In the genomic region with DNA sequence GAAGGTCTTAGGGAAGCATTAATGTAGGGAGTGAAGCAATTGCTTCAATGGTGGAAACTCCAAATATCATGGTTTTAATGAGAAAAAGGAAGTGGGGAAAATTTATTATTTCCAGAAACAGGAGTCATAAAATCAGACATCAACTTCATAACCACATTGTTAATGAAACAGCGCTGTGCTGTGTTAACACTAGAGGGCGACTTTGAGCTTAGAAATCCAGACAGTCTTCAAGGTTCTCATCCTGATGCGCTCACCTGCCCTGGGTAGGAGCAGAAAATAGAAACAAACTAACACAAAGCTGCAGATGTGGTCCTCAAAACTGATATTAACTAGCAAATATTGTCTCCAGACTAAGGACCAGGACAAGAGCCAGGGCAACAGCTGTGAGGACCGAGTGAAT, we compare ENCODE assay signal across 8 mouse cellular contexts. TPM values are rescaled to one million over a fixed set of nuclear protein-coding genes. Genes with fewer than 3 reads are reported as not detected.
A peak's percentile ranks its signal among the peaks of the same experiment; 100 is the strongest.
DNase-seq lines count a peak whose midpoint lies in the region; ATAC-seq and TF ChIP-seq lines count a peak whose summit lies in the region.

No protein-coding gene starts in this region.

- H3K27me3 ChIP-seq in kidney, adult 2 months (replicated peaks; ENCODE audit: control insufficient read depth, insufficient read depth, low read length), result peaks cover 1% of the 10 kb centered on the region; the same call in 1 of the 2 replicates
- H3K27me3 ChIP-seq in kidney, embryonic 16.5 days (ENCODE audit: insufficient read depth, low read length), result no peaks in the 10 kb centered on the region
- H3K27me3 ChIP-seq in CH12.LX (replicated peaks) (no peaks in the 10 kb centered on the region), Patski (peaks cover 31% of the 10 kb centered on the region)
- H3K27me3 ChIP-seq in embryonic facial prominence, embryonic 10.5 days (replicated peaks; ENCODE audit: low read depth, poor library complexity, severe bottlenecking), result no peaks in the 10 kb centered on the region

- peak; percentile 64 for DNase-seq in kidney, adult 2 months
- DNase-seq in CH12.LX (ENCODE audit: extremely low read depth) (peak; percentile 80), Patski (ENCODE audit: low read depth, low spot score) (no peak)
- DNase-seq in embryonic facial prominence, embryonic 10.5 days (ENCODE audit: low spot score), result peak; percentile 50
- DNase-seq in lung, adult 2 months, result no peak
- peak; percentile 41 to 70 for DNase-seq in spleen, postnatal 4 days (ENCODE audit: low spot score in 2 of 2)
- no peak for DNase-seq in urinary bladder, postnatal 10 days (ENCODE audit: low spot score)

- TF ChIP-seq EP300 in CH12.LX (IDR thresholded peaks at IDR 0.05; ENCODE audit: low read length), result no peak

- no peaks in the 10 kb centered on the region for H3K79me2 ChIP-seq in CH12.LX (replicated peaks; ENCODE audit: control insufficient read depth, extremely low read depth, insufficient read depth, poor library complexity, severe bottlenecking)

- no peaks in the 10 kb centered on the region for H3K36me3 ChIP-seq in kidney, adult 2 months (ENCODE audit: control insufficient read depth, insufficient read depth, low read length)
- no peaks in the 10 kb centered on the region for H3K36me3 ChIP-seq in kidney, embryonic 16.5 days (ENCODE audit: insufficient read depth, low read length)
- peaks cover 0 to 5% of the 10 kb centered on the region in 2 experiments for H3K36me3 ChIP-seq in CH12.LX (replicated peaks in 1 of 2; ENCODE audit: control insufficient read depth in 1 of 2, insufficient read depth in 1 of 2, low read length in 1 of 2)
- H3K36me3 ChIP-seq in embryonic facial prominence, embryonic 10.5 days (replicated peaks), result no peaks in the 10 kb centered on the region

- POLR2A ChIA-PET in Patski (lab: Charles Lee), result no interaction called here

- no peak for ATAC-seq in kidney, embryonic 16.5 days (ENCODE audit: low FRiP score, low TSS enrichment)
- no peak for ATAC-seq in Patski

- TF ChIP-seq CTCF in kidney, adult 2 months (conservative IDR thresholded peaks at IDR 0.05; ENCODE audit: insufficient read depth, insufficient read length, low read depth, low read length), result peak; percentile 65
- TF ChIP-seq CTCF in CH12.LX (conservative IDR thresholded peaks at IDR 0.05 in 1 of 2, IDR thresholded peaks at IDR 0.05 in 1 of 2; ENCODE audit: low read depth in 2 of 2, low read length in 2 of 2) (peak; percentile 79 to 89), Patski (IDR thresholded peaks at IDR 0.05) (peak; percentile 81)
- peak; percentile 41 for TF ChIP-seq CTCF in lung, adult 2 months (IDR thresholded peaks at IDR 0.05; ENCODE audit: insufficient read depth, low read length)

- no peak for TF ChIP-seq POLR2A in kidney, adult 2 months (IDR thresholded peaks at IDR 0.05; ENCODE audit: low read depth, low read length)
- TF ChIP-seq POLR2A in CH12.LX (IDR thresholded peaks at IDR 0.05; ENCODE audit: low read depth, low read length), result no peak
- no peak for TF ChIP-seq POLR2A in lung, adult 2 months (IDR thresholded peaks at IDR 0.05; ENCODE audit: borderline replicate concordance, extremely low read depth, low read depth, low read length)

- no peak overlapping the region for H3K4me3 ChIP-seq in kidney, adult 2 months (ENCODE audit: insufficient read depth, low read depth, low read length)
- H3K4me3 ChIP-seq in kidney, embryonic 16.5 days (ENCODE audit: low read length), result no peak overlapping the region
- H3K4me3 ChIP-seq in CH12.LX (replicated peaks in 1 of 3; ENCODE audit: low read depth in 2 of 3, low read length in 2 of 3, poor library complexity in 1 of 3), result no peak overlapping the region
- no peak overlapping the region for H3K4me3 ChIP-seq in embryonic facial prominence, embryonic 10.5 days
- no peak overlapping the region for H3K4me3 ChIP-seq in lung, adult 2 months (replicated peaks; ENCODE audit: extremely low read depth, low read depth, low read length)

- CTCF ChIA-PET in Patski (lab: Charles Lee), result interaction anchor here (0.7 to 3.9 kb wide), 7 partner anchors 8 to 99 kb away, joined by 3 to 24 read pairs (median 7); no protein-coding TSS in a partner anchor

- H3K9ac ChIP-seq in kidney, embryonic 16.5 days (replicated peaks; ENCODE audit: low read length), result no peak overlapping the region
- H3K9ac ChIP-seq in CH12.LX (ENCODE audit: insufficient read depth, low read depth), result no peak overlapping the region

- in situ Hi-C loops in CH12.LX (cut with MboI; ENCODE audit: low pct_ligation_motif_present, low pct_unique_long_range_greater_than_20kb, low sequenced_read_pairs) (loop anchor here (5.0 to 10.0 kb wide), 3 partner anchors 97 to 305 kb away; no protein-coding TSS in a partner anchor), Patski (cut with MboI; ENCODE audit: low pct_unique_long_range_greater_than_20kb) (loop anchor here (5.0 kb wide), 3 partner anchors 62 to 97 kb away; no protein-coding TSS in a partner anchor)

- no peak overlapping the region for H3K27ac ChIP-seq in kidney, adult 2 months (ENCODE audit: insufficient read depth, low read depth, low read length)
- H3K27ac ChIP-seq in kidney, embryonic 16.5 days (ENCODE audit: low read length), result no peak overlapping the region
- H3K27ac ChIP-seq in CH12.LX (ENCODE audit: insufficient read depth, low read depth), result no peak overlapping the region
- no peak overlapping the region for H3K27ac ChIP-seq in embryonic facial prominence, embryonic 10.5 days (replicated peaks)

- TF ChIP-seq RAD21 in CH12.LX (IDR thresholded peaks at IDR 0.05; ENCODE audit: low read depth, low read length), result peak; percentile 84

- 19% methylated on average over 4 of the region's 4 CpGs for WGBS in kidney, adult 2 months
- 18% methylated on average over 4 of the region's 4 CpGs for WGBS in kidney, embryonic 16.5 days
- 20% methylated on average over 4 of the region's 4 CpGs for WGBS in embryonic facial prominence, embryonic 10.5 days
- WGBS in lung, adult 2 months, result 17% methylated on average over 4 of the region's 4 CpGs

- H3K4me1 ChIP-seq in kidney, adult 2 months (ENCODE audit: control insufficient read depth, insufficient read depth, low read length), result no peaks in the 10 kb centered on the region
- no peaks in the 10 kb centered on the region; the same call in 1 of the 2 replicates for H3K4me1 ChIP-seq in kidney, embryonic 16.5 days (ENCODE audit: insufficient read depth, low read length)
- H3K4me1 ChIP-seq in CH12.LX (ENCODE audit: control insufficient read depth in 1 of 2, insufficient read depth in 2 of 2), result peaks cover 0 to 31% of the 10 kb centered on the region in 2 experiments; a peak in 2 of 4 replicates
- no peaks in the 10 kb centered on the region for H3K4me1 ChIP-seq in embryonic facial prominence, embryonic 10.5 days
- no peaks in the 10 kb centered on the region for H3K4me1 ChIP-seq in lung, adult 2 months (ENCODE audit: control insufficient read depth, insufficient read depth, low read length)

- H3K9me3 ChIP-seq in kidney, embryonic 16.5 days (ENCODE audit: low read length), result no peaks in the 10 kb centered on the region
- H3K9me3 ChIP-seq in CH12.LX (replicated peaks; ENCODE audit: low read length), result no peaks in the 10 kb centered on the region
- no peaks in the 10 kb centered on the region for H3K9me3 ChIP-seq in embryonic facial prominence, embryonic 10.5 days

- dilution Hi-C loops in CH12.LX (cut with MboI; ENCODE audit: extremely low pct_ligation_motif_present, extremely low pct_unique_long_range_greater_than_20kb, low sequenced_read_pairs), result no loop called here

- no peak overlapping the region for H3K4me2 ChIP-seq in kidney, embryonic 16.5 days (replicated peaks; ENCODE audit: low read depth, low read length)
- no peak overlapping the region for H3K4me2 ChIP-seq in CH12.LX (ENCODE audit: insufficient read depth, low read depth, poor library complexity, severe bottlenecking)

RNA-seq across cellular contexts. Expression of gene H2-Ab1, which starts 7.6 kb away (rescaled TPM):
- 419 and 490 TPM in 2 replicates for polyA plus RNA-seq in kidney, adult 2 months (2012; rRNA removed)
- 31.6 and 37.9 TPM in 2 replicates for polyA plus RNA-seq in kidney, embryonic 16.5 days (2015; fragmentation: Nextera tagmentation; extraction: Ambion mirVana)
- total RNA-seq in CH12.LX (2012; rRNA removed) (114 and 158 TPM in 2 replicates), CH12.LX (2014; rRNA removed) (105 and 119 TPM in 2 replicates)
- polyA plus RNA-seq in CH12.LX (2012; ENCODE audit: insufficient read length, low read depth) (634 and 699 TPM in 2 replicates), Patski (2021) (0.09 TPM)
- polyA plus RNA-seq in embryonic facial prominence, embryonic 10.5 days (2016; fragmentation: Nextera tagmentation; extraction: Ambion mirVana), result 5.5 and 7.2 TPM in 2 replicates
- polyA plus RNA-seq in lung, adult 2 months (2012; rRNA removed), result 1,370 and 1,736 TPM in 2 replicates

RNA-seq across cellular contexts. Expression of gene H2-Ob, which starts 11.2 kb away (rescaled TPM):
- 2.3 and 15.1 TPM in 2 replicates for polyA plus RNA-seq in kidney, adult 2 months (2012; rRNA removed)
- polyA plus RNA-seq in kidney, embryonic 16.5 days (2015; fragmentation: Nextera tagmentation; extraction: Ambion mirVana), result 0.14 and 0.27 TPM in 2 replicates
- total RNA-seq in CH12.LX (2012; rRNA removed) (8.4 and 13.7 TPM in 2 replicates), CH12.LX (2014; rRNA removed) (31.9 and 39.7 TPM in 2 replicates)
- polyA plus RNA-seq in CH12.LX (2012; ENCODE audit: insufficient read length, low read depth) (19.9 and 27.2 TPM in 2 replicates), Patski (2021) (not detected)
- polyA plus RNA-seq in embryonic facial prominence, embryonic 10.5 days (2016; fragmentation: Nextera tagmentation; extraction: Ambion mirVana), result not detected in 2 replicates
- 18.8 and 34.6 TPM in 2 replicates for polyA plus RNA-seq in lung, adult 2 months (2012; rRNA removed)

RNA-seq across cellular contexts. Expression of gene H2-Aa, which starts 37.7 kb away (rescaled TPM):
- 192 and 298 TPM in 2 replicates for polyA plus RNA-seq in kidney, adult 2 months (2012; rRNA removed)
- polyA plus RNA-seq in kidney, embryonic 16.5 days (2015; fragmentation: Nextera tagmentation; extraction: Ambion mirVana), result 2.6 and 3.3 TPM in 2 replicates
- total RNA-seq in CH12.LX (2012; rRNA removed) (385 and 450 TPM in 2 replicates), CH12.LX (2014; rRNA removed) (481 and 488 TPM in 2 replicates)
- polyA plus RNA-seq in CH12.LX (2012; ENCODE audit: insufficient read length, low read depth) (930 and 958 TPM in 2 replicates), Patski (2021) (not detected)
- polyA plus RNA-seq in embryonic facial prominence, embryonic 10.5 days (2016; fragmentation: Nextera tagmentation; extraction: Ambion mirVana), result not detected in 2 replicates
- polyA plus RNA-seq in lung, adult 2 months (2012; rRNA removed), result 544 and 571 TPM in 2 replicates

RNA-seq across cellular contexts. Expression of gene Tap2, which starts 46.6 kb away (rescaled TPM):
- polyA plus RNA-seq in kidney, adult 2 months (2012; rRNA removed), result 25.0 and 29.2 TPM in 2 replicates
- polyA plus RNA-seq in kidney, embryonic 16.5 days (2015; fragmentation: Nextera tagmentation; extraction: Ambion mirVana), result 5.2 and 5.8 TPM in 2 replicates
- total RNA-seq in CH12.LX (2012; rRNA removed) (110 and 116 TPM in 2 replicates), CH12.LX (2014; rRNA removed) (54.8 and 62.2 TPM in 2 replicates)
- polyA plus RNA-seq in CH12.LX (2012; ENCODE audit: insufficient read length, low read depth) (121 and 124 TPM in 2 replicates), Patski (2021) (38.2 TPM)
- 0.56 and 1.1 TPM in 2 replicates for polyA plus RNA-seq in embryonic facial prominence, embryonic 10.5 days (2016; fragmentation: Nextera tagmentation; extraction: Ambion mirVana)
- 68.8 and 70.9 TPM in 2 replicates for polyA plus RNA-seq in lung, adult 2 months (2012; rRNA removed)

RNA-seq across cellular contexts. Expression of gene Psmb8, which starts 52.4 kb away (rescaled TPM):
- 34.2 and 58.1 TPM in 2 replicates for polyA plus RNA-seq in kidney, adult 2 months (2012; rRNA removed)
- polyA plus RNA-seq in kidney, embryonic 16.5 days (2015; fragmentation: Nextera tagmentation; extraction: Ambion mirVana), result 6.4 and 7.2 TPM in 2 replicates
- total RNA-seq in CH12.LX (2012; rRNA removed), result 989 and 1,092 TPM in 2 replicates
- total RNA-seq in CH12.LX (2014; rRNA removed), result 846 and 857 TPM in 2 replicates
- 652 and 654 TPM in 2 replicates for polyA plus RNA-seq in CH12.LX (2012; ENCODE audit: insufficient read length, low read depth)
- polyA plus RNA-seq in Patski (2021), result 18.7 TPM
- polyA plus RNA-seq in embryonic facial prominence, embryonic 10.5 days (2016; fragmentation: Nextera tagmentation; extraction: Ambion mirVana), result 1.3 and 1.7 TPM in 2 replicates
- 112 and 130 TPM in 2 replicates for polyA plus RNA-seq in lung, adult 2 months (2012; rRNA removed)

Comparison
In these comparisons a context has a peak if more than half of its experiments do, and no peak if none do; other contexts are left out.
1. RNA of gene H2-Ab1, which starts 7.6 kb away (polyA plus RNA-seq): 1,370 to 1,736 TPM in lung, adult 2 months, 634 to 699 TPM in CH12.LX and 419 to 490 TPM in kidney, adult 2 months; 31.6 to 37.9 TPM in kidney, embryonic 16.5 days, 5.5 to 7.2 TPM in embryonic facial prominence, embryonic 10.5 days and 0.09 TPM in Patski (single experiment); every median in the first group is over 10 times any median in the second.
2. RNA of gene H2-Aa, which starts 37.7 kb away (polyA plus RNA-seq): 930 to 958 TPM in CH12.LX, 544 to 571 TPM in lung, adult 2 months and 192 to 298 TPM in kidney, adult 2 months; 2.6 to 3.3 TPM in kidney, embryonic 16.5 days, not detected in embryonic facial prominence, embryonic 10.5 days and not detected in Patski (single experiment); every median in the first group is over 10 times any median in the second.
3. DNase-seq: peak in kidney, adult 2 months (single experiment), CH12.LX (single experiment), embryonic facial prominence, embryonic 10.5 days (single experiment) and spleen, postnatal 4 days (2 of 2); none in Patski (single experiment), lung, adult 2 months (single experiment) and urinary bladder, postnatal 10 days (single experiment).
4. Peak in every context shown above with its lines, with median percentiles within 50 percentile points of each other: CTCF ChIP-seq.